Mouse (Mus musculus) layer of hippocampus, adult 9-11 months (tissue): ENCODE measurements around the gene Pgs1.
A peak's percentile ranks its signal among the peaks of the same experiment; 100 is the strongest.

ENCODE experiments used
- DNase-seq: peaks from one replicate; pipeline ENCODE4 v3.0.0; 2022

Pgs1 gene

DNA sequence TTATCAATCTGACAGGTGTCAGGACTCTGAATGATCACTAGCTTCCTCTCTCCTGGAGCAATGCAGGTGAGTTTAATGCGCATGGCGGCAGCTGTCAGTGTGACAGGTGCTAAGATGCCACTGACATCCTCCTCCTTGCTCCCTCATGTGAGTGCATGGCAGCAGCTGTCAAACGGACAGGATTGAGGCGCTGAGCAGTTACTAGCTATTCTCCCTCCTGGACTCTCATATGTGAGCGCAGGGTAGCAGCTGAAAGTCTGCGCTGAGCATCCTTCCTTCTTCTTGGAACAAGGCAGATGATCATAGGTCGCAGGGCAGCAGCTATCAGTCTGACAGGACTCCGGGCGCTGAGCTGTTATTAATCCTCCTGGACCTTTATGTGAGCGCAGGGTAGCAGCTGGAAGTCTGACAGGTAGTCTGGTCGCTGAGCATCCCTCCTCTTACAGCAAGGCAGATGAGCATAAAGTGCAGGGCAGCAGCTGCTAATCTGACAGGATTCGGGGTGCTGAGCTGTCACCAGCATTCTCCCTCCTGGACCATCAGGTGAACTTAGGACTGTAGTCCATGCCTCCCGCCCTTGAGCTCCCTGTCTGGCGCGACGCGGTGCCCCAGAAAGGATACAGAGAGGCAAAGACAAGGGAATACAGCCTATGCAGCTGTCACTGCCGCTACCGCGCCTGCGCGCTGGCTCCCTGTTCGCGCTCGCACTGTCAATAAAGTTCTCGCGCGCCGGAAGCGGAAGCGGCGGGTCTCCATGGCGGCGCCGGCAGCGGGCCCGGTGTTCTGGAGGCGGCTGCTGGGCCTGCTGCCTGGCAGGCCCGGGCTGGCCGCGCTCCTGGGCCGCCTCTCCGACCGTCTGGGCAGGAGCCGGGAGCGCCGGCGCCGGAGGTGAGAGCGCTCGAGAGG is at the start of gene Pgs1:
TSS of gene Pgs1 (plus strand) at position 167 of the 906 bp plus-strand sequence.
- DNase-seq = peak; percentile 93

DNA sequence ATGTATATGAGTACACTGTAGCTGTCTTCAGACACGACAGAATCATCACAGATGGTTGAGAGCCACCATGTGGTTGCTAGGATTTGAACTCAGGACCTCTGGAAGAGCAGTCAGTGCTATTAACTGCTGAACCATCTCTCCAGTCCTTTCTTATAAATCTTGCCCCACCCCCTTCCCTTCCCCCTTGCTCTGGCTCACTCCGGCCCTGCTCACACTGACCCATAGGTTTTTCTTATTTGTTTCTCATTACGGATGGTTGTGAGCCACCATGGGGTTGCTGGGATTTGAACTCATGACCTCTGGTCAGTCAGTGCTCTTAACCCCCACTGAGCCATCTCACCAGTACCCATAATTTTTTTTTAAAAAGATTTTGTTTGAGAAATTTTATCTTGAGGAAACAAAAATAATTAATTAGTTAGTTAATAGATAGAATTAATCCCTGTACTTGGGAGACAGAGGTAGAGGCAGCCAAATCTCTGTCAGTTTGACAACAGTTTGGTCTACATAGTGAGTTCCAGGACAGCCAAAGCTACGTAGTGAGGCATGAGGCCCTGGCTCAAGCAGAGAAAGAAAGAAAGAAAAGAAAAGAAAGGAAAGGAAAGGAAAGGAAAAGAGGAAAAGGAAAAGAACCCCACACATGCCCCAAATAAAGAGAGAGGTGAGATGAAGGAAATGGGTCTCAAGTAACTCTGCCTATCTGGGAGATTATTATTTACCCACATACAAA is 46.9 kb upstream of the Pgs1 start:
- DNase-seq = no peak

DNA sequence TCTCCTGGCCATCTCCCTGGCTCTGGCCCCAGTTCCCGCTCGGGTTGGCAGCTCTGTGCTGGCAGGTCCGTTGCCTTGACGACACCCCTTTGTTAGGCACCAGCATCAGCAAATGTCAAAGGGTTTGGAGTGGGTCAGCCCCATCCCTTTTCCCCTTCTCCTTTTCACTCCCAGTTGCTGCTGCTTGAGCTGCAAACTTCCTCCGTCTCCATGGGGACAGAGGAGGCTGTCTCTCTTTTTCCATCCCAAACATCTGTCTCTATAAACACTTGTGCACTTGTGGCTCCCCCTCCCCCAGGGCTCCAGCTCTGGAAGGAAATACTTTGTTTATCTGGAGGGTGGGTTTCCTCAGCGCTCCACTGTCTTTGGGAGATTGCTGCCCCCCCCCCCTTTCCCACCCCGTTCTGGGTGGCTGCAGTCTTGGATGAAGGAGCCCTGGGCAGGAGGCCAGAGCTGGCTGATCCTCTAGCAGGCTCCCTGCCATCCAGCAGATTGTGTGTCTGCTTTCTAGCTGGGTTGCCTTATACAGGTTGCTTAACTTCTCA is 46.3 kb upstream of the Pgs1 start:
- DNase-seq = peak; percentile 73

DNA sequence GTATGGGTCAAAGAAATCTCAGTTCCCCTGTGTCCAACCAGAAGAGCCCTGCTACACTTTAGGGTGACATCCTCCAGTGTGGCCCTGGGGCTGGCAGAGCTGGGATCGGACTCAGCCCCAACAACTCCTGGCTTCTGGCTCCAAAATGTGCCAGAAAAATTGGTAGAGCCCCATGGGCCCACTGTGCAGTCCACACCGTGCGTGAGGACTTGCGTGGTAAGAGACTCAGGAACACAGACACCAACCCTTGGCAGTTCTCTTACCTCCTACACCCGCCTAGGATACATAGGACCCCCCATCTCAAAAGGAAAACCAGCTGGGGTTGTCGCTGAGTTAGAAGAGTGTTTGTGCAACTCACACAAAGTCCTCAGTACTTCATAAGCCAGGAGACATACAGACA is 45.2 kb upstream of the Pgs1 start:
- DNase-seq = no peak

DNA sequence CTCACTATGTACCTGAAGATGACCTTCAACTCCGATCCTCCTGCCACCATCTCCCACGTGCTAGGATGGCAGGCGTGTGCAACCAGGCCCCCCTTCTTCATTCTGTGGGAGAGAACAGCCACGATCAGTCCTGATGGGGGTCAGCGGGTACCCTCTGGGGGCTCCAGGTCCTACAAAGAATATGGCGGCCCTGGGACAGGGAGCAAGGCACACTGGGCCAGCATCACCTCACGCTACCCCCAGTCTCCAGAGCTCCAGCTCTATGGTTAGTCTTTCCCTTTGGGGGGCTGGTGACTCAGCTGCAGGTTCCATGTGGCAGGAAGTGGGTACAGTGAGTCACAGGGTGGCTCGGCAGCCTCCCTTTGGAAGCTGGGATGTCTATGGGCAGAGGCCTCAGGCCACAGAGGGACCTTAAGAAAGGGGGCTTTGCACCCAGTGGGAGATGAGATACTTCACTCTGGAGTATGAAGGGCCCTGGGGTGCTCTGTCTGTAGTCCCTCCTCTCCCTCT is 44.7 kb upstream of the Pgs1 start:
- no peak for DNase-seq

DNA sequence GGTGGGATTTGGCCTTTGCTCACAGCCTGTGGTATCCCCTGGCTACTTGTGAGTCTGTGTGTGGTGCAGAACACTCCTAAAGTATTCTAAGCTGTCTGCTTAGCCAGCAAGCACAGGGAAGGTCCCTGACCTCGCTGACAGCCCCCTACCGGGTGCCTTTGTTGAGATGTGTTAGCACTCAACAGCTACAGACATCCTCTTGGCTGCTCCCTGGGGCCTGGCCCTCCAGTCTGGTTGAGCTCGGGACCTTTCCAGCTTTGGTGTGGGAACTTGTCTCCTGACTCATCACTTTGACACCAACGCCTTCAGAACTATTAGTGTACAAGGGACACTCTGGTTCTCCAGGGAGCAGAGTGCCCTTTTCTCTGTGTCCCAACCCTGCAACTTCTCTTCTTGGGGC is 44.2 kb upstream of the Pgs1 start:
- DNase-seq = no peak

DNA sequence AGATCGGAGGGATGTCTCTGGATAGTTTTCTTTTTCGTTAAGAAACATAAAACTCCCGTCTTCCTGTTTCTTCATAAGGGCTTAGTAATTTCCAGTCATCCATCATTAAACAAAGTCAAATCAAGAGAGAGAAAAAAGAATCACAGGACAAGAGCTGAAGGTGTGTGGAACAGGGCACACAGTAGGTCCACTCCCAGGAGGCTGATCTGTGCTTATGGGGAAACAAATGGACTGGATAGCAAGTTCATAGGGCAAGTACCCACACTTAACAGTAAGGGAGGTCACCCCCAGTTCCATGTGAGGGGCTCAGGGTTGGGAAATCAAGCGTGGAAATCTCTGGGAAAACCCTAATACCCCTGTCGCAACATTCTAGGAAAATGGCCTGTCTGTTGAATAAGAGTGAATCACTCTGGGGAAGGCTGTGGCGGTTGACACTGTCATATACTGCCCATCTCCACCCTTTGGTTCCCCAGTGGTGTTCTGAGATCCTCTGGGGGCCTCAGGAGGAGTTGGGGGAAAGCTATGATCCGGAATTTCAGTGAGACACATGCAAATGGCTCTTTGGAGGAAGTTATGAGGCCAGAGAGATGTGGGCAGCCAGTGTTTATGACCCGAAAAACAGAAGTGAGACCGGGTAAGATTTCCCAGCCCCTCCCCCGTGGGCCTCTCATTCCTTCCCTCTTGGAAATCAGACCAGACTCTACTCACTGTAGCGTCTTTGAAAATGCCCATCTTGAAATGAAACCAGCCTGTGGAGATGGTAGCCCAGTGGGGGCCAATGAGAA is 39.7 kb upstream of the Pgs1 start:
- peak; percentile 57 for DNase-seq

DNA sequence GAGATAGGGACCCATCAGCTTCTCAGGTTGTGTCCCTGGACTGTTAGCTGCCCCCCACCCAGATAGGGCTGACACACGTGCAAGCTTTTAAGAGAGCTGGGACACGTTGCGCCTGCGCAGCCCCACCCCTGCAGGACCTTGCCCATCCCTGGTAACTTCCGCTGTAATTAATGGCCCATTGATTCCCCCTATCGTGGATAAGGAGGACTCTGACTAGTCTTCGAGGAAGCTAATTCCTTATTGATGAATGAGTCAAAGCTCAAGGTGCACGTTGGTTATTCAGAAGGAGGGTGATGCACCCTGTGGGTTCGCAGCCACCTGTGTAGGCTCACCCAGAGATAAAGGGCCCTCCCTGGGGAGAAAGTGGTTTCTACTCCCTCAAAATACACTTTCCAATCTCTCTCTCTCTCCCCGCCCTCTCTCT is 39.1 kb upstream of the Pgs1 start:
- DNase-seq = no peak

DNA sequence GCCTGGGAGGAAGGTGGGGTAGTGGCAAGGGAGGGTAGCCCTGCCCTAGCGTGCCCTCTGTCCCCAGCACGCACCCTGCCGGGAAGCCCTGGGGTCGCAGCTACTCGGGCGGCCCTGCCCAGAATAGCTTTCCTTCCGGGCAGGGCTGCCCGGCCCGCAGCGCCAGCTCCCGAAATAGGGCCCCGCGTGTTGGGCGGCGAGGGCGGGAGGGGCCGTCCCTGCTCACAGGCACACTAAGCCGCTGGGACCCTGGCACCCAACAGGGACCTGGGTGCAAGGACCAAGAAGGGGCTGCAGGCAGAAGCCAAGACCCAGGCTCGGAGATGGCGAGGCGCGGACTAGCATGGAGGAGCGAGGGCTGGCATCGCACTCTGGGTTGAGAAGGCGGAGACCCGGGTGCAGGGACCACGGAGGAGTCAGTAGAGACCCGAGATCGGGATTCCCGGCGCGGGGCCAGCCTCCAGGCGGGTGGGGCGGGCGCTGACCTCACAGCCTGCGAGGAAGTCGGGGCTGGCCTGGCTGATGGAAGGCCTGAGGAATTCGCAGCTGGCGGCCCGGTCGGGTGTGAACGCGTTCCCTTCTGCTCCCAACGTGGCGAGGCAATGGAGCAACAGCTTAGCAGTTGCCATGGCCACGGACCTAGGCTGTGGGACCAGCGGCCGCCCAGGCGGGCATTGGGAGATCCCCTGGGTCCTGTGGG is 36.5 kb upstream of the Pgs1 start:
- peak; percentile 19 for DNase-seq

DNA sequence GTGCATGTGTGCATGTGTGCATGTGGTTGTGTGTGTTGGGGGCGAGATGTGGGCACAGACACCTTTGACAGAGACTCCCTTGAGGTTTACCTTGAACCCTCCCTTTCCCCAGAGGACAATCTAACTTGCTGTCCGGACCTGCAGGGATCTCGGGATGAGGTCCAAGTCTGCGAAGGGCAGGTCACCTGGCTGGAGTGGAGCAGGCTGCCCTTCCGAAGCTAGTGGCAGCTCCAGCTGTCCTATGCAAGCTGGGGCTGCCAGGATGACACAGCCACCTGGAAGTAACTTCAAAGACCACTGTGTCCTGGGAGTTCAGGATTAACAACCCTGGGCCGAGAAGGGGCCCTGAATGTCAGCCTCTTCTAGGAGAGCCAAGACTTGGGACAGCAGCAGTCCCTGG is 34.7 kb upstream of the Pgs1 start:
- no peak for DNase-seq

DNA sequence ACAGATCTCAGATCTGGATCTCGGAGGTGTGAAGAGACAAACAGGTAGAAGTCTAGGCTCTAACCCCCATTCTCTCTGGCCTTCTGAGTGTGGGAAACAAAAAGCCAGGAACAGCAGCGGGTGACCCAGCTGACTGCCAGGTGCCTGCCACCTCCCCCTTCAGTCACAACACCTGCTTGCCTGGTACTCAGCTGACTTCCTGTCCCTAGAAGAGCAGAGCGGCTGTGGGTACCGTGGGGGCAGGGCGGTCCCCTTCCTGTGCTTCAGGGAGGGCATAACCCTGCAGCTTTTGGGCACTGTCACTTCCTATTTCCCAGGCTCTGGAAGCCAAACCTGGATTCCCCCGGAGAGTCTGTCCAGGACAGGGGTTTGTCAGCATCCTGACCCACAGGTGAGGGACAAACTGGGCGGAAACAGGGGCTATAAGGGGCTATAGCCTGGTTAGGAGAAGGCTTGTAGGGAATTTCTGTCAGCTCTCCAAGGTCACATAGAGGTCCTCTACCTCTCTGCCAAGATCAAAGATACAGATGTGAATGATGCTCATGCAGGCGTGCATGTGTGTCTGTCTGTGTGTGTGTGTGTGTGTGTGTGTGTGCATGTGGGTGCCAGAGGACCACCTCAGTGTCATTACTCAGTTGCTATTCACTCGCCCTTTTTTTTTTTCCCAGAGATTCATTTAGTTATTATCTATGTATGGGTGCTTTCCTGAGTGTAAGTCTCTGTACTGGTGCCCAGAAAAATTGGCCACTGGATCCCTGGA is 33.7 kb upstream of the Pgs1 start:
- DNase-seq = no peak

DNA sequence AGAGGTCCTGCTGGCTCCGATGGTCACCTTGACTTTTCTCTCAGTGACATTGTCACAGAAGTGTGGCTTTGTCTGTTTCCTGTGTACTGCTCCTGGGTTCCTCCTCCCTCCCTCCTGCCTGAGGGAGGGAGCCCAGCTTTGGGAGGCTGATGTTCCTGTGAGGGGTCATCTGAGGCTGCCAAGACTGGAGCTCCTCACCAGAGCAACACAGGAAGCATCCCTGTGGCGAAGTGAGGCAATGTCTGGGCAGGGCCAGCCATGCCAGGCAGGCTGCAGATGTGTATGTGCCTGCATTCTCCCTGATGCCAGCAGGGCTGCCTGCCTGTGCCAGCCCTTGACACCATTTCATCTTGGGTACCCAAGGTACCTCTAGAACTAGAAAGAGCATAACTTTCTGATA is 32.0 kb upstream of the Pgs1 start:
- DNase-seq = peak; percentile 25

DNA sequence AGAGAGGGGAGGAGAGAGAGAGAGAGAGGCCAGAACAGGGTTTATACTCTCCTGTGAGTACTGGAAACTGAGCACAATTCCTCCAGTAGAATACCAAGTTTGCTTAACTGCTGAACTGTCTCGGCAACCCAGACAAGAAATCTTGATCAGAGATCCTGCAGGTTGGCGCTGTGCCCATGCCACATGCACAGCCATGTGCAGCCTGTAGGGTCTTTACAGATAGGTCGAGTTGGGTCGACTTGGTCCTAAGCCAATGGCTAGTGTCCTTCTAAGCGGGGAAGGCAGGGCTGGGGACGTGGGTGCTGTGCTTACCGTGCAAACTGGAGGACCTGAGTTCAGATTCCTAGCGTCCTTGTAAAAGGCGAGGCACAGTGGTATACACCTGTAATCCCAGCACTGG is 31.3 kb upstream of the Pgs1 start:
- DNase-seq = no peak

DNA sequence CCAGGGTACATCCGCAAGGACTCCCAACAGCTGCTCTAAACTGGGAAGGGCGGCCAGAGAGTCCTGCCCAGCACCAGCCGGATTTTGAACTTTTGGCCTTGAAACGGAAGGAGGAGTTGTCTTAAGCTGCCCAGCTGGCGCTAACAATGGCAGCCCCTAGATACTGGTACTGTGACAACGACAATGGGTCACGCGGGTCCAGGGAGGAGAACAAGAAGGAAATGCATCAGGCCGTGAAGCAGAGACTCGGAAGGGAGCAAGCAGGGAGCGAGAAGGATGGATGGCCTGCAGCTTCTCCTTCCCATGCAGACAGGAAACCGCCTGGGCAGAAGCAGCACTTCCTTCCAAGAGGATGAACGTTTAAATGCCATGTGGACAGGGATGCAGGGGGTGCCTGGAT is 30.5 kb upstream of the Pgs1 start:
- DNase-seq = peak; percentile 17

DNA sequence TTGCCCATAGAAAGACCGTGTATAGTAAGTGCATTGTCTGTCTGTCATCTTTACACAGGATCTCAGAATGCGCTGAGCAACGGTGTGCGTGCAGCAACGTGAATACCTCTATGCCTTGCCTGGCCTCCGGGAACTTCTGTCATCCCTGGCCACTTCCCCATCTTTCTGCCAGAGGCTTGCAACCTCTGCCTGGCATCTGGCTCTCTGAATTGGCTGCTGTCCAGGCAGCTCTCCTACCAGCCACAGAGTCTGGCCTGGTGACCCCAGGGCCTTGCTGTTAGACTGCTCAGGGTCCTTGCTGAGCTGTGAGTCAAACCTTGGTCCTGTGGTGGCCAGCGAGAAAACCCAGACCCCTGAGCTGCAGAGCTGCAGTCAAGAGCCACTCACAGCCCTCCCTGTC is 27.9 kb upstream of the Pgs1 start:
- peak; percentile 27 for DNase-seq

DNA sequence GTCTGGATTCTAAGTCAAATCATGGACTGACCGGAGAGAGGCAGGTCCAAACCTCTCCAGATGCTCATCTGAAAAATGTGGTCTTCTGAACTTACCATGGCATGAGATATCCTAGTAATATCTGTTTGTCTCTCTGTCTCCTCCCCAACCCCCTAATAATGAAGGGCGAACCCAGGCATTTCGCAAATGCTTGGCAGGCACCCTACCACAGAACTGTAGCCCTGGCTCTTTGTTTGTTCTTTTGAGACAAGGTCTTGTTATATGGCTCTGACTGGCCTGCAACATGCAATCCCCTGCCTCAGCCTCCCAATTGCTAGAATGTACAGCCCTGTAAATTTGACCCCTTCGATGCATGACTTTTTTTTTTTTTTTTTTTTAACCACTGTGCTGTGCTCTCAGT is 26.9 kb upstream of the Pgs1 start:
- no peak for DNase-seq

DNA sequence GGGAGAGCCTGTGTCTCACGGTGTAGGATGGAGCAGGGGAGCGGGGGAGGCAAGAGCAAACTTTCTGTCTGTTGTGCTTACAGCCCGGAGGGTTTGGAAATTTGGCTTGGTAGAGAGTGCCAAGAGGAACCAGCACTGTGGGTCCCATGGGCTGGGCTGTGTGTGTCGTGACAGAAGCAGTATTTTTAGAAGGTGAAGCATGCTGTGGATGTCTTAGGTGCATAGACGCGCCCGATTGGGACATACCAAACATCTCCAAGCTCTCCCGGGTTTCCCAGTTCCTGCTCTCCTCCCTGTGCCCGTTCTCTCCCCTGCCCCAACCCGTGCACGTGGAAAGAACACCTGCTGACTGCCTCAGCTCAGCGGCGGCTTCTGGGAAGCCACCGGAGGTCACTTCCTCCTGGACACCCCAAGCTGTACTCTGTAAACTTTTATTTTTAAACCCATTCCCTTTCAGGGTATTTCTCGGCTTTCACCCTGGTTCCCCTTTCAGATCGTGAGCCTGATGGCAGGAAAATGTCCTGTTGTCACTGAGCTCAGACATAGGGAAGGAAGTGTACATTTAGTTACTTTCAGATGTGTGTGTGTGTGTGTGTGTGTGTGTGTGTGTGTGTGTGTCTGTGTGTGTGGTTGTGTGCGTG is 26.2 kb upstream of the Pgs1 start:
- DNase-seq = peak; percentile 73

DNA sequence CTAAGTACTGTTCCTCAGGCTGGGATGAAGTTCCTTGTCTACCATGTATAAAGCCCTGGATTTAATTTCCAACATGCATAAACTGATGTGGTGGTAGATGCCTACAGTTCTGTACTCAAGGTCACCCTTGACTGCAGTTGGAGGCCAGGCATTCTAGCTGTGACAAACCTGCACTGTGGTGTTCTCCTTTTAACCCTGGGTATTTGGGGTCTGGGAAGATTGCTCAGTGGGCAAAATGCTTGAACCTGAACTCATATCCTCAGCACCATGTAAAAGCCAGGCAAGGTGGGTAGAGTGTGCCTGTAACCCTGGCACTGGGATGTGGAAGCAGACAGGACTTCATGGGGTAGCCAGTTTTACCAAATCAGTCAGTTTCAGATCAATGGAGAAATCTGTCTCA is 25.5 kb upstream of the Pgs1 start:
- no peak for DNase-seq

DNA sequence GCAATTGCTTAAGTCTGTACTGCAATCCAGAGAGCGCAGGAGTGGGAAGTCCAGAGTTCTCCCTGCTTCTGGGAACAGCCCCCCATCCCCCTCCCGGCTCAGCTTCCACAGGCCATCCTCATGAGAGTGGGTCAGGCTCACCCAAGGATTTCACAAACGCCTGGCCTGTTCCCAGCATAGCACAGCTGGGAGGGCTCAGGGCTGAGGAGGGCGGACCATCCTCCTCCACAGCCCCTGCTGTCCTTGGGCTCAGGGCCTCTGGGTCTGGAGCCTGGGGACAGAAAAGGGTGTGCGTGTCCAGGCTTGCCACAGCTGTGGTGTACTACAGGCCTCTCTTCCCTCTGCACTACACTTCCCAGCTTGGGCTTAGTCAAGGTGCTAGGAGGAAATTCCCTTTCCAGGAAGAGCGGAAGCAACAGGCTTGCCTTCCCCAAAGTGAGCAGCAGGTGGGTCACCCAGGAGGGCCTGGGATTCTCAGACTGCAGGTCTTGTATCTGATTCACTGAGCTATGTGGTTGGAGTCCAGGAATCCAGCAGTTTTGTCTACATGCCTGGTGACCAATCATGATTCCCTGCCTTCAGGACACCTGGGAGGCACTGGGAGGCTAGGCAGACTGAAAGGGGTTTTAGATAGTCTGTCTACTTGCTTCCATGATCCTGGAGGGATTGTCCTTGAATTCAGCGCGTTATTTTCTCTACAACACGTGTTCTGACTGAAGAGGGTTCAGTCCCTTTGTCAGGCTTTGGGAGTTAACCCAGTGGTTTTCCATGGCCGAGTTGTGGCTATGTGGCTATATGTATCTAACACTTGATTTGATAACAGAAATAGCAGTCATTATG is 23.6 kb upstream of the Pgs1 start:
- DNase-seq = peak; percentile 62
